Mouse (Mus musculus) thymus, adult 2 months (tissue): ENCODE measurements around the gene Gm42906.

Source experiments
- CTCF ChIP-seq: fragments of 200-500 bp; IDR thresholded peaks from 2 replicates; pipeline ENCODE4 v1.5.1; 2012; ENCODE audit warnings: mild to moderate bottlenecking, control low read depth, low read length, moderate library complexity, borderline replicate concordance; ENCODE audit not compliant: control insufficient read depth, poor library complexity, insufficient read depth; ENCODE audit errors: extremely low read depth
- POLR2A ChIP-seq: fragments of 200-500 bp; IDR thresholded peaks from 2 replicates; pipeline ENCODE4 v1.6.1; 2012; ENCODE audit warnings: mild to moderate bottlenecking, low read length, control low read depth, moderate library complexity; ENCODE audit not compliant: control insufficient read depth, poor library complexity, insufficient read depth; ENCODE audit errors: extremely low read depth

GRCm38 (mm10) chr5:151251656-151252055 is 176.3 kb downstream of the Gm42906 start:
- TF ChIP-seq CTCF (no peak), POLR2A (no peak)
